In genomic region chr4:75812266-75812665, GRCm38 (mm10) we compare ENCODE assay signal across 21 mouse cellular contexts.
"Had no signal": no experiment of that assay in that cellular context is flagged by ENCODE, and none has a peak within 500 bp of the region (broad histone marks: within the 10 kb centered on the region; RNA-seq: fewer than 3 reads in every experiment).

No protein-coding gene starts in this region.

- H3K9me3 ChIP-seq: lung, embryonic 15.5 days; megakaryocyte, embryonic 14.5 days; midbrain, embryonic 13.5 days; midbrain, embryonic 15.5 days; neural tube, embryonic 13.5 days; neural tube, embryonic 15.5 days had no signal

- H3K27ac ChIP-seq: lung, embryonic 15.5 days; macrophage; midbrain, embryonic 13.5 days; midbrain, embryonic 15.5 days; neural tube, embryonic 13.5 days; neural tube, embryonic 15.5 days had no signal

- H3K27me3 ChIP-seq: lung, embryonic 15.5 days; megakaryocyte, embryonic 14.5 days; midbrain, embryonic 13.5 days; midbrain, embryonic 15.5 days; neural tube, embryonic 13.5 days; neural tube, embryonic 15.5 days had no signal

- H3K9ac ChIP-seq: lung, embryonic 15.5 days; midbrain, embryonic 13.5 days; midbrain, embryonic 15.5 days; neural tube, embryonic 13.5 days; neural tube, embryonic 15.5 days had no signal

- H3K4me2 ChIP-seq: lung, embryonic 15.5 days; midbrain, embryonic 11.5 days; midbrain, embryonic 13.5 days; midbrain, embryonic 15.5 days; neural tube, embryonic 13.5 days; neural tube, embryonic 15.5 days had no signal

- DNase-seq: lung, adult 2 months; lung, postnatal 14 days; lung, postnatal 36 days; retina, postnatal 1 day; right cerebral cortex, adult 18-20 months; right cerebral cortex, postnatal 25 days; right cerebral cortex, postnatal 4 days; spleen, adult 18-20 months; thymus, adult 18-20 months; thymus, postnatal 14 days; thymus, postnatal 36 days had no signal

- ATAC-seq: lung, postnatal 0 days; midbrain, embryonic 13.5 days; midbrain, embryonic 15.5 days had no signal

- H3K36me3 ChIP-seq: lung, embryonic 15.5 days; midbrain, embryonic 13.5 days; midbrain, embryonic 15.5 days; neural tube, embryonic 13.5 days; neural tube, embryonic 15.5 days had no signal

- H3K4me1 ChIP-seq: lung, embryonic 15.5 days; megakaryocyte, embryonic 14.5 days; midbrain, embryonic 13.5 days; midbrain, embryonic 15.5 days; neural tube, embryonic 13.5 days; neural tube, embryonic 15.5 days had no signal

- H3K4me3 ChIP-seq: lung, embryonic 15.5 days; megakaryocyte, embryonic 14.5 days; midbrain, embryonic 13.5 days; midbrain, embryonic 15.5 days; myocyte; neural tube, embryonic 13.5 days; neural tube, embryonic 15.5 days had no signal
